Mouse (Mus musculus) lung, embryonic 16.5 days (tissue): ENCODE results near the gene Acvr1c. TPM values are rescaled to one million over a fixed set of nuclear protein-coding genes. Genes with fewer than 3 reads are reported as not detected.

Experiments used
- ATAC-seq: fragments of 200-750 bp; cut with Nextera tagmentation; 2 replicates; pipeline ENCODE4 v1.8.0; 2017; ENCODE audit warnings: low read depth, mild to moderate bottlenecking, moderate library complexity
- H3K27ac ChIP-seq: fragments of 300-500 bp; sonication (generic); 2 replicates; pipeline ENCODE4 v1.5.1; 2014; ENCODE audit warnings: mild to moderate bottlenecking, control low read depth, low read length
- H3K27me3 ChIP-seq: fragments of 300-500 bp; sonication (generic); 2 replicates; pipeline ENCODE4 v1.6.1; 2014; ENCODE audit warnings: low read depth, low read length, mixed read lengths; ENCODE audit not compliant: control insufficient read depth, insufficient read depth
- H3K36me3 ChIP-seq: fragments of 300-500 bp; sonication (generic); 2 replicates; pipeline ENCODE4 v1.6.1; 2014; ENCODE audit warnings: low read length; ENCODE audit not compliant: control insufficient read depth, insufficient read depth
- H3K4me1 ChIP-seq: fragments of 300-500 bp; sonication (generic); replicated peaks from 2 replicates; pipeline ENCODE4 v1.6.1; 2014; ENCODE audit warnings: low read length, mixed read lengths; ENCODE audit not compliant: control insufficient read depth, insufficient read depth
- H3K4me2 ChIP-seq: fragments of 300-500 bp; sonication (generic); 2 replicates; pipeline ENCODE4 v1.6.1; 2014; ENCODE audit warnings: low read depth, low read length, control low read depth
- H3K4me3 ChIP-seq: fragments of 300-500 bp; sonication (generic); 2 replicates; pipeline ENCODE4 v1.5.1; 2014; ENCODE audit warnings: mild to moderate bottlenecking, low read length, control low read depth
- H3K9ac ChIP-seq: fragments of 300-500 bp; sonication (generic); 2 replicates; pipeline ENCODE4 v1.6.1; 2014; ENCODE audit warnings: low read length, control low read depth
- H3K9me3 ChIP-seq: fragments of 300-500 bp; sonication (generic); 2 replicates; pipeline ENCODE4 v1.6.1; 2016; ENCODE audit warnings: low read length; ENCODE audit not compliant: control insufficient read depth
- WGBS: fragments of 180-500 bp; shearing (Covaris S2); extraction: QIAGEN DNeasy Blood & Tissue Kit; methylation state at CpG from one replicate; pipeline ENCODE4 v1.1.7; 2014; 5-methylcytosine and 5-hydroxymethylcytosine counted together
- polyA plus RNA-seq: library from polyadenylated mRNA; unstranded; fragments of >200 nt; fragmentation: Nextera tagmentation; extraction: Ambion mirVana; gene quantifications from 2 replicates; pipeline ENCODE4 v1.2.1, GENCODE M21; 2015

The Acvr1c gene
- polyA plus RNA-seq, 1 experiment from 2014 or later = 1.4 TPM

DNA sequence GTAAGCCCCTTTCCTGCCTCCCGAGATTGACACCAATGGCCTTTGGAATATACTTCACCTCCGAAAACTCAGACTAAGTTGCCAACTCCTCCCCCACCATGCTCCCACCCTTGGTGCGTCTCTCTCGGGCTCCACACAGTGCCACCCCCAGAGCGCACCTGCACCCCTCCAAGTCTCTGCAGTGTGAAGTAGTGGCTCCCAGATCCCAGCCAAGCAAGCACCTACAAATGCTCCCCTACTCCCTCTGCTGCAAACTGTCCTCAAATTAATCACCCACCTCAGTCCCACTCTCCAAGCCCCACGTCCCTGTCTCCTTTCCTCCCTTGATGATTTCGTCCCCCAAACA is 654 bp downstream of the Acvr1c start:
- Histone ChIP-seq H3K4me1 (peaks cover 2% of the 10 kb centered on the region; the same call in 1 of the 2 replicates), H3K36me3 (no peaks in the 10 kb centered on the region), H3K4me3 (peak overlapping the region; percentile 66), H3K9me3 (no peaks in the 10 kb centered on the region), H3K4me2 (peak overlapping the region; percentile 99), H3K9ac (peak overlapping the region; percentile 64), H3K27ac (no peak overlapping the region), H3K27me3 (peaks cover 8% of the 10 kb centered on the region; the same call in 1 of the 2 replicates)
- WGBS = under 1% methylated on average over 7 of the region's 7 CpGs
- peak; percentile 50 for ATAC-seq

DNA sequence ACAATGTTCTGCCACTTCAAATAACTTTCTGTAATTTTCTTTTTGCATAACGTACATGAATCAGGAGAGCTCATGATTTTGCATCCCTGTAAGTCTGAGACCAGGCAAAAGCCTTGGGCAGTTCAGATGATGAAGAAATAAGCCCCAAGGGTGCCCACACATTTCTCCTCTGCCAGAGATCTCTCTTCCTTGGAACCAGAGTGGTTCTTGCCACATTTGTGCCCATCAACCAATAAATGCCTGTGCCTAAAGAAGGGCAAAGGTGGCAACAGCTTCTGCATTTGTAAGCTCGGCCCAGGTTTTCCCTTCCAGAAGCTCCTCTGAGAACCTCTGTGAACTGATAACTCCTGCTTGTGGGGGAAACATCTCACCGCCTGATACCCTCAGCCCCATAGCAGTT is 3.3 kb downstream of the Acvr1c start:
- Histone ChIP-seq H3K4me3 (no peak overlapping the region), H3K27ac (no peak overlapping the region), H3K27me3 (peaks cover 8% of the 10 kb centered on the region; the same call in 1 of the 2 replicates), H3K9me3 (no peaks in the 10 kb centered on the region), H3K4me1 (peaks cover 2% of the 10 kb centered on the region; the same call in 1 of the 2 replicates), H3K4me2 (no peak overlapping the region), H3K36me3 (no peaks in the 10 kb centered on the region), H3K9ac (no peak overlapping the region)
- ATAC-seq = no peak
- 77% methylated on average over 3 of the region's 3 CpGs for whole genome bisulfite sequencing

DNA sequence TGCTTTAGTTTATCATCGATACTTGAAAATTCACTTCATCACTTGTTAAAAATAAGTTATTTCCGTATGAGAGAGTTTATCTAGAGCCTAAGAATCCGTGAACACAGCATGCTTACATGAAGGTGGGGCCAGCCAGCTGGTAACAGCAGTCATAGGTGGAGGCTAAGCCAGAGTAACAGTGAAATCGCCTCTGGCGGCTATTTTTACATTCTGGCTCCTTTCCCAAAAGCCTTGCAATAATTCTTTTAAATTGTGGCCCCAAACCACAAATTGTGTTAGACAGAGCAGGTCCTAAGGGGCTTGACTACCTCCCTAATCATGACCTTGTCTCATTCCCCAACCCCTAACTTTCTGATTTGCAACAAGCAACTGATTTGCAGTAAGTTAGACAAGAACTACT is 4.8 kb downstream of the Acvr1c start:
- no peak for ATAC-seq
- no peak overlapping the region for H3K27ac ChIP-seq
- no peak overlapping the region for H3K4me3 ChIP-seq
- no peaks in the 10 kb centered on the region for H3K36me3 ChIP-seq
- peaks cover 5% of the 10 kb centered on the region; the same call in 1 of the 2 replicates for H3K27me3 ChIP-seq
- H3K4me1 ChIP-seq = peaks cover 2% of the 10 kb centered on the region; the same call in 1 of the 2 replicates
- no peaks in the 10 kb centered on the region for H3K9me3 ChIP-seq
- H3K4me2 ChIP-seq = no peak overlapping the region
- 56% methylated on average over 5 of the region's 5 CpGs for WGBS
- no peak overlapping the region for H3K9ac ChIP-seq

DNA sequence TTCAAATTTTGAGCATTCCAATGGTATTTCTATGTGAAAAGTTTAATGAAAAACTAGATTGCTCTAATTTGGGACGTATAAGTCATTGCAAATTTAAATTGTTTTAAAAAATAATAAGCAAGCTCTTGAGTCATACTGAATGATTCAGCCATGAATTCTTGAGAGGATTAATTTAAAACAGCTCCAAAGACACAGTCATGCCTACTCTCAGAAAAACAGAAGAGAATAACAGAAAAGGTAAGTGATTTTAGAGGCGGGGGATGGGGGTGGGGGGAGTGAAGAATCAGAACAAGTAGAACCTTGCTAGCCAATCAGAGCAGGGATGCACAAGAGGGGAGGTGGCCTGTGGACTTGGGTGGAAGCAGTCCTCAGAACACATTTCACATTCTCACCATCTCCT is 7.0 kb downstream of the Acvr1c start:
- no peak for ATAC-seq
- Histone ChIP-seq H3K27me3 (no peaks in the 10 kb centered on the region), H3K4me3 (no peak overlapping the region), H3K9ac (no peak overlapping the region), H3K4me2 (no peak overlapping the region), H3K36me3 (no peaks in the 10 kb centered on the region), H3K4me1 (no peaks in the 10 kb centered on the region), H3K27ac (no peak overlapping the region), H3K9me3 (no peaks in the 10 kb centered on the region)
- 83% methylated on average over 2 of the region's 2 CpGs for WGBS

DNA sequence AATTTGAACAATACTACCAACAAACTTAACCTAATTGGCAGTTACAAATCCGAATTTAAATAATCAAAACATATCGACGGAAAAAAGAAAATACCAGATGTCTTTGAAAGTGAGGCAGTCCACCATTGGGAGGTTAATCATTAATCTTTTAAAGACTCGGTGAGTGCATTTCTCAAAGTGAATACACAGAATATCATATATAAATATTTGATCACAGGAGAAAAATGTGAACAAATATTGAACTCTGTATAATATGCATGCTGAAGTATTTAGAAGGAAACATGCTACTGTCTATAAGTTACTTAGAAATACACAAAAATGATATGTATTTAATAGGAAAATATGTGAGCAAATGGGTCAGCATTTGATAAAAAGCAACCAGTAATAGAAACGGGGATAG is 21.0 kb downstream of the Acvr1c start:
- 56% methylated on average over 5 of the region's 5 CpGs for WGBS
- Histone ChIP-seq H3K4me2 (no peak overlapping the region), H3K36me3 (no peaks in the 10 kb centered on the region), H3K4me3 (no peak overlapping the region), H3K27ac (no peak overlapping the region), H3K27me3 (no peaks in the 10 kb centered on the region), H3K9me3 (no peaks in the 10 kb centered on the region), H3K4me1 (no peaks in the 10 kb centered on the region), H3K9ac (no peak overlapping the region)
- no peak for ATAC-seq

DNA sequence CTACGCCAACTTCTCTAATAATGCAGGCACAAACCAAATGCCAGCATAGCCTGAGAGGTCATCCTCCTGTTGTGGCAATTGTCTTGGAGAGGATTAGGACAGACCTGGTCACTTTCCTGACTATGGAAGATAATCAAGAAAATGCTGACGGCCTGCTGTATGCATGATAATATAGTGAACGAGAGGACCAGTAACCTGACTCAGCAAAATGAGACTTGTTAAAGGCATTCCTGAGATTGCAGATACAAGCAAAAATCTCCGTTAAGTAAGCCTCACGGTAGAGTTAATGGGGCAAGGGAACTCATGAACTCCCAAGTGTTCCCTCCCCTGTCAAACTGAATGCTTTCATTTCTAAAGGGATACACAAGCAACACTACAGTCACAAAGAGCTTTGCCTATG is 28.1 kb downstream of the Acvr1c start:
- Histone ChIP-seq H3K4me2 (no peak overlapping the region), H3K9ac (no peak overlapping the region), H3K9me3 (no peaks in the 10 kb centered on the region), H3K27ac (no peak overlapping the region), H3K27me3 (no peaks in the 10 kb centered on the region), H3K4me3 (no peak overlapping the region), H3K36me3 (no peaks in the 10 kb centered on the region), H3K4me1 (no peaks in the 10 kb centered on the region)
- whole genome bisulfite sequencing = 76% methylated on average over 5 of the region's 5 CpGs
- ATAC-seq = no peak

DNA sequence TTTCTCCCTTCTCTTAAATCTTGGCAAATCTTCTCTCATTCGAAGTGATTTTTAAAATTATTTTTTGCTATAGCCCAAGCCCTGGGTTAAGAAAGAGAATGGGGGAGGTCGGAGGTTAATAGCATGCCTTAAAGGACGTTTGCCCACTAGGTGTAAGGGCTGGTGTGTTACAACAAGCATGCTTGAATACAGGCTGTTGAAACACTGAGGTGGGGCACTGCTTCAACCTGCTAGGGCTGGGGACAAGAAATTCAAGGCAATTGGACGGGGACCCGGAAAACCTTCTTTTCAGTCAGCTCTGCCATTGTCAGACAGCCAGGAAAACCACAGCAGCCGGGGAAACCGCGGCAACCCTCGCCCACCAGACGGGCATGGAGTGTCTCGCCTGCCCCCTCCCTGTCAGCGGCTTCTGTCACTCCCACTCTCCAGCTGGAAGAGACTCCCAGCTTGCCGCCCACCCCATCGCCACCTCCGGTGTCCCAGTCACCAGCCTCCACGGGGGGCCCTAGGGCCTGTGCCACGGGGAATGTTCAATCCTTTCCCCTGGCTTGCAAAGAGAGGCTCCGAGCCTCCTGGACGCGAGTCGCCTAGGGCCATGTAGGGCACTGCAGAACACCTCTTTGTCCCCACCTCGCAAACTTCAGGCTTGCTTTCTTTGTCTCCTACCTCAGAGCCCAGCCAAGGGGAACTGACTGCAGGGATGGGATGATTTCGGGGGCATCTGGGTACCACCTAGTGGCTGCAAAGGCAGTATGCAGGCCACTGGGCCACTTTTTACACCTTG is 33.4 kb downstream of the Acvr1c start:
- 11% methylated on average over 23 of the region's 23 CpGs for WGBS
- no peaks in the 10 kb centered on the region for H3K36me3 ChIP-seq
- peak overlapping the region; percentile 76 for H3K4me2 ChIP-seq
- H3K4me3 ChIP-seq = peak overlapping the region; percentile 48
- peak overlapping the region; percentile 70 for H3K9ac ChIP-seq
- peak; percentile 78 for ATAC-seq
- H3K4me1 ChIP-seq = no peaks in the 10 kb centered on the region
- H3K27me3 ChIP-seq = no peaks in the 10 kb centered on the region
- no peak overlapping the region for H3K27ac ChIP-seq
- H3K9me3 ChIP-seq = no peaks in the 10 kb centered on the region

DNA sequence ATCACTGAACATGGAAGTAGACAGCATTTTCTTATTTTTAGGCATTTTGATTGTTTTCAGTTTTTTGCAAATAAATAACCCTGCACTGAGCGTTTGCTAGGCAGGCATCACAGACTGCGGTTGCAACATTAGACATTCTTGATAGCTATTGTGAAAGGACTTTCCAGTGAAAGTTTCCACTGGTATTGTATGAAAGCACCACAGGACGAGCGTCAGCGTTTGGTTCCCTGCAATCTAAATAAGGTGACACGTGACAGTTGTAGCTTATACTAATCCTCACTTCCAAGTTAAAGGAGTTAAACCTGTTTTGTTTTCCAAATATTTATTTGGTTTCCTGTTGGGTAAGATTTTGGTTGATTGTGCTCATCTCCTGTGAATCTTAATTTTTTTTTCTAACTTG is 34.4 kb downstream of the Acvr1c start:
- Histone ChIP-seq H3K27me3 (no peaks in the 10 kb centered on the region), H3K36me3 (no peaks in the 10 kb centered on the region), H3K4me1 (no peaks in the 10 kb centered on the region), H3K4me3 (no peak overlapping the region), H3K9me3 (no peaks in the 10 kb centered on the region), H3K4me2 (no peak overlapping the region), H3K9ac (no peak overlapping the region), H3K27ac (no peak overlapping the region)
- WGBS = 68% methylated on average over 6 of the region's 6 CpGs
- ATAC-seq = no peak

DNA sequence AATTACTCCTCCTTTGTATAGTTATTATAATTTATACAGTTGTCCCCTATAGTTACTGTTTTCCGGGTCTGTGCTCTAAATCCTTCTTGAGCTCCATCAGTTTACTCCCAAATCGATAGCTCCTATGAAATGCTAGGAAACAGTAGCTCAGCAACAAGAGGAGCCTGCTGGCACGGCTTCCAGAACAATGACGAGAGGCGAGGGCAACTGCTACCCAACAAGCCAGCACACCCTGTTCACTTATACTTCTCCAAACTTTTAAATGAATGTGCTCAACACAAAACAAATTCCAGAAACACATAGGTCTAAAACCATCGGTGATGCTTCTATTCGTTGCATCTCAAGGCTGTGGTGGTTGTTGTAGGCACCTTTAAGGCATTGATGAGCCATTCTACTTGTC is 41.5 kb downstream of the Acvr1c start:
- no peak overlapping the region for H3K27ac ChIP-seq
- WGBS = 87% methylated on average over 7 of the region's 7 CpGs
- ATAC-seq = no peak

More for the DNA sequence above, 41.5 kb downstream of the Acvr1c start:
- Histone ChIP-seq H3K27me3 (no peaks in the 10 kb centered on the region), H3K36me3 (no peaks in the 10 kb centered on the region), H3K4me2 (no peak overlapping the region), H3K4me1 (no peaks in the 10 kb centered on the region), H3K9ac (no peak overlapping the region), H3K4me3 (no peak overlapping the region), H3K9me3 (no peaks in the 10 kb centered on the region)
